Mouse (Mus musculus) bone marrow macrophage, adult 2 months (primary cell): ENCODE measurements around the gene Chaf1a. TPM values are rescaled to one million over a fixed set of nuclear protein-coding genes. Genes with fewer than 3 reads are reported as not detected.
A peak's percentile ranks its signal among the peaks of the same experiment; 100 is the strongest.

Source experiments
- H3K27ac ChIP-seq: 2 replicates; pipeline ENCODE4 v1.5.1; 2012; ENCODE audit warnings: low read depth, low read length; ENCODE audit not compliant: insufficient read depth
- H3K4me1 ChIP-seq: 2 replicates; pipeline ENCODE4 v1.6.1; 2012; ENCODE audit warnings: low read length; ENCODE audit not compliant: control insufficient read depth, insufficient read depth
- H3K4me3 ChIP-seq: 2 replicates; pipeline ENCODE4 v1.5.1; 2012; ENCODE audit warnings: mild to moderate bottlenecking, low read length, moderate library complexity; ENCODE audit not compliant: insufficient read depth
- CTCF ChIP-seq: IDR thresholded peaks from 2 replicates; pipeline ENCODE4 v1.5.1; 2012; ENCODE audit warnings: low read depth, mild to moderate bottlenecking, low read length, moderate library complexity
- POLR2A ChIP-seq: IDR thresholded peaks from 2 replicates; pipeline ENCODE4 v1.6.1; 2012; ENCODE audit warnings: mild to moderate bottlenecking, low read depth, low read length, borderline replicate concordance
- polyA plus RNA-seq: library from polyadenylated mRNA; stranded (reverse); fragments of >200 nt; gene quantifications from 2 replicates; pipeline ENCODE4 v1.2.4, GENCODE M21; 2012; ENCODE audit not compliant: missing spikeins, insufficient read depth, insufficient read length

Chaf1a gene
- polyA plus RNA-seq, 1 experiment = 14.1 TPM

DNA sequence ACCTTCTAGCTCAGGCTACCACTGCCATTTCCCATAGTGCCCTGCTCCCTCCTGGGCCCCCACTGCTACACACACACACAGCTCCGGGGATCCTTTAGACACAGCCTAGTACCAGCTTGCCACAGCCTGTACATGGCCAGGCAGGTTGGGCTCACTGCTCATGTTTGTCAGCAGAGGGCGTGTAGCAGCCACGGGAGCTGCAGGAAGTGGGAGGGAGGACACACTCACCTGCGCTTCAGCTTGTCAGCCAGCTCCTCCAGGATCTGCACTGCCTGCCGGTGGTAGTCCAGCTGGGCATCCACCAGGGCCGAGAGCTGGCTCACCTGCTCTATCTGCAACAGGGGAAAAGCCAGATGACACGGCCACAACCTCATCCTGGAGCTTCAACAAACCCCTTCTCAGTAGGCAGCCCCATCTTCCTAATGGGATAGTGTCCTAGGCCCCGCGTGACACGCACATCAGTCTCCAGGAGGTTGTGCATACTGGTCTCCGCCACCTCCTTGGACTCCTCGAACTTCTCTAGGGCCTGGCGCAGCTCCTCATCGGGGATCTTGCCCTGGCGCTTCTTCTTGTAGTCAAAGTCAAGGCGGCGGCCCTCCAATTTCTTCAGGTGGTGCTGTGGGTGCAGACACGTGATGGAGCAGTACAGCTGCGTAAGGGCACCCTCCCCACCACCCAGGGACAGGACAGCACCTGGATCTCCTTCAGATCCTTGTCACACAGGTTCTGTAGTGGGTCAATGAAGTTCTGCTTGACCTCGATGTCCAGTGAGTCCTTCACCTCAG, 21.7 kb upstream of the Chaf1a start:
- peaks cover 26% of the 10 kb centered on the region for H3K4me1 ChIP-seq
- TF ChIP-seq POLR2A (no peak), CTCF (no peak)

GRCm38 (mm10) chr17:56020400-56021084, 19.7 kb upstream of the Chaf1a start:
- H3K4me1 ChIP-seq = peaks cover 42% of the 10 kb centered on the region
- no peak overlapping the region for H3K4me3 ChIP-seq
- H3K27ac ChIP-seq = no peak overlapping the region
- TF ChIP-seq CTCF (no peak), POLR2A (no peak)

More for the DNA sequence above, 21.7 kb upstream of the Chaf1a start:
- Histone ChIP-seq H3K4me3 (no peak overlapping the region), H3K27ac (no peak overlapping the region)

DNA sequence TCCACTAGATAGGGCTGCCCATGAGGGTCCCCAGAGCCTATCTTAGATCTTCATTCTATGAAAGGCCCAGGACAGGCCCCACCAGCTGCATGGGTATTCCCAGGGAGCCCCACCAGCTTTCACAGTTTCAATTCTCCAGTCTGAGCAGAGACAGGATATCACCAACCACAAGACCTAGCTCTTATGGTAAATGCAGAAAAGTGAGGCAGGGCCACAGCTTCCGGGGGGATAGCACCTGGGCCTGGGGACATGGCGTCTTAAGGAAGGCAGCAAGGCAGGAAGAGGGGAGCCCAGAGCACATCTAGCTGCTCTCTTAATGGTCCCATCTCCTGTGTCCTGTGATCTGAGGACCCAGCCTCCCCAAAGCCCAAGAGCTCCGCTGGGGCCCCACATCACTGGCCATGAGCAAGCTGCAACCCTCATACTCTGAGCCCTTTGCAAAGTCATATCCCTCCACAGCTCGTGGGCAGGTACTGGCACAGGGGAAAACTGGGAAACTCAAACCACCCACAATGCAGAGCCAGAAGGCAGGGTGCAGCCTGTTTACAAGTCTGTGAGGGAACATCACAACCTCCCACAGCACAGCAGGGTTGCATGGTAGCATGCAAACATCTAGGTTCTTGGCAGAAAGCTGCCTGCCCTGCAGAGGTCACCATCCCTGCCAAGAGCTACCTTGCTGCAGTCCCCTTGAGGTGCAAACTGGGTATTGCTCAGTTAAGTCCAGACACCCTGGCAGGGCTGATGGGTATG, 18.9 kb upstream of the Chaf1a start:
- H3K4me1 ChIP-seq = peaks cover 49% of the 10 kb centered on the region
- peak overlapping the region; percentile 82; the same call in 1 of the 2 replicates for H3K27ac ChIP-seq
- TF ChIP-seq CTCF (no peak), POLR2A (no peak)
- H3K4me3 ChIP-seq = no peak overlapping the region

GRCm38 (mm10) chr17:56022131-56022988, 17.9 kb upstream of the Chaf1a start:
- no peak overlapping the region for H3K4me3 ChIP-seq
- H3K4me1 ChIP-seq = peaks cover 60% of the 10 kb centered on the region
- peak overlapping the region; percentile 82 for H3K27ac ChIP-seq

GRCm38 (mm10) chr17:56022989-56023290, 17.3 kb upstream of the Chaf1a start:
- Histone ChIP-seq H3K4me1 (peaks cover 65% of the 10 kb centered on the region), H3K4me3 (no peak overlapping the region), H3K27ac (peak overlapping the region; percentile 82)
- TF ChIP-seq CTCF (no peak), POLR2A (no peak)

More at GRCm38 (mm10) chr17:56022131-56022988, 17.9 kb upstream of the Chaf1a start:
- TF ChIP-seq CTCF (no peak), POLR2A (no peak)

DNA sequence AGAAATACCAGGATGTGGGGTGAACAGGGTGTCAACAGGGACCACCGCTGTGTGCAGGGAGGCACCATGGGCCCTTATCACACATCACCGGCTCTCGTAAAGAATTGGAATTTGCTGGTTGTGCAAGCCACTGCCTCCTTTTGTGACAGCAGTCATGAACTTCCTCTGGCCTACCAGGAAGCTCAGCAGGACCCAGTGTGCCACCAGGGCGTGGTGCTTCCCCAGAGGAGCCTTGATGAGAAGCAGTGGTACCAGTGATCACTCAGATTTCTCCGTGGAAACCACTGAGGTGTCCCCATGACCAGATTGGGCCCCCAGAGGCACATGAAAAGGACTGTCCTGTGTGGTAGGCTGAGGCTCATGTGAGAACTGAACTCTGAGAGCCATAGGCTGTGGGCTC, 16.9 kb upstream of the Chaf1a start:
- Histone ChIP-seq H3K4me3 (no peak overlapping the region), H3K4me1 (peaks cover 70% of the 10 kb centered on the region), H3K27ac (peak overlapping the region; percentile 82)
- no peak for TF ChIP-seq POLR2A
- no peak for TF ChIP-seq CTCF

DNA sequence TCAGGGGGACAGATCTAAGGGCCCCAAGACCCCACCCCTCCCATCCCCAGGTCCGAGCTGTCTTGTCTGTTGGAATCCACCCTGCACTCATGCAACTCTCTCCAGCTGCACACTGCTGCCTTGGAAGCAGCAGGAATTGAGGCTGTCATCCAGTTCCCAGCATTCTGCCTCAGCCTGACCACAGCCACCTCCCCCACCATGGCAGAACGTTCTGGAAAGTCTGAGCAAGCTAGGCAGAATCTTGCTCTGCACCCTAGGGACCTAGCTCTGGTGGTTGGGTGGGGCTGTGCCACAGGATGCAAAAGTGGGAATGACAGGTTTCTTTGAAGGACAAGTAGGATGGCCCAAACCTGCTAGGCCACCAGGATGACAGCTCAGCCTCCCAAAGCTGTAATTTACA, 15.8 kb upstream of the Chaf1a start:
- peaks cover 81% of the 10 kb centered on the region for H3K4me1 ChIP-seq
- TF ChIP-seq POLR2A (no peak), CTCF (no peak)

DNA sequence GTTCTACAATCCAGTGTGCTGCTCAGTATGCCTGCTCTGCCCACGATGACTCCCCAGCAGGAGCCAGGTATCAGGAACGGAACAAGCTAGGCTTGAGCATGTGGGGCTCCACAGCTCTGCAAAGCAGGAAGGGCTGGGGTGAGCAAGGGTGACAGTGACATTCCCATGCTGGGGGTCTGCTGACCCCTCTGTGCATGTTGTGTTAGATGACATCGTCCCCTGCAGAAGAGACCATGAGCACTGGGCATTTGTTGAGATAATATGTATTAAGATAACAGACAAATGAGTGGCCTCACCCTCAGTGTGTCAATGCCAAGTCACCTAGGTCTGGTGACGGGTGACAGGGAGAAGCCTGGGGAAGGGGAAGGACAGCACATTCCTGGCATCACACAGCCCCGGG, 15.3 kb upstream of the Chaf1a start:
- TF ChIP-seq CTCF = no peak
- TF ChIP-seq POLR2A = no peak
- Histone ChIP-seq H3K4me1 (peaks cover 85% of the 10 kb centered on the region), H3K27ac (no peak overlapping the region), H3K4me3 (no peak overlapping the region)

More for the DNA sequence above, 15.8 kb upstream of the Chaf1a start:
- H3K27ac ChIP-seq = peak overlapping the region; percentile 82
- H3K4me3 ChIP-seq = no peak overlapping the region

DNA sequence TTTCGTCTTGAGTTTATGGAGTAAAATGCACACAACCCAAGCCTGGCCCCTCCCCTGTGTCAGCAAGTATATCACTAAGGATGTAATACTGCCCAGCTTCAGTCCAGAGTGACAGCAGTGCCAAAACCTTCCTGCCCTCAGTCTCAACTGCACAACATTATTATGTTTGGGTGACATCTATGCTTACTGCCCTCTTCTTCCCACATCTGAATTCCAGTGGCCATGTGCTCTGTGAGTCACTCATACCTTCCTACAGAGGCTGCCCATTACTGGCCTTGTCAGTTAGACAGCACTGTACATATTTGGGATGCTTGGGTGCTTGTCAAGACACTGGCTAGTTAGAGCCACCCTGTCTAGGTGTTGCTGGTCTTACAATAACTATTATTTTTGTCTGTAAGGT, 13.9 kb upstream of the Chaf1a start:
- peaks cover 91% of the 10 kb centered on the region for H3K4me1 ChIP-seq

More for the DNA sequence above, 13.9 kb upstream of the Chaf1a start:
- TF ChIP-seq POLR2A (no peak), CTCF (no peak)
- no peak overlapping the region for H3K27ac ChIP-seq
- H3K4me3 ChIP-seq = no peak overlapping the region
